In the genomic region with DNA sequence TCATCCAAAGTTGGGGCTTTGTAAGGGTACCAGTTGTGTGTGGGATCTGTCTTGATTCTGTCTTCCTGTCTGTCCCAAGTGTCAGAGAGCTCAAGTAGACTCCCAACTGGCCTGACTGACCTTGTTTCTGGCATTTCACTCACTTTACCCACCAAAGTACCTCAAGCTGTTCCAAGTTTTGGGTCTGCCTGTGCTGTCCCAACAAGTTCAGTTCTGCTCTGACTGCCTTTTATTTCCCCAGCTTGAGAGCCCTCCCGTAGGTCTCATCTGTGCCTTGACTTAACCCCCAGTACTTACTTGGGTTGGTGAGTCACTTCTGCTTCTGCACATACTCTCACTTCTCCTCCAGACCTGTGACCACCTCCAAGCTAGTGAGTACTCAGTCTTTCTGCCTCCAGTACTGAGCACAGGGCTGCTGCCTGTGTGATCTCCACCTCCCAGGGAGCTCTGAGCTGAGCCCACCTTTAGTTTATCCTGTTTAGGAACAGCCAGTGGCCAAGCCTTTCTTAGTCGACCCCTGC, we compare ENCODE assay signal across 25 mouse cellular contexts. TPM values are rescaled to one million over a fixed set of nuclear protein-coding genes. Genes with fewer than 3 reads are reported as not detected.
DNase-seq lines count a peak whose midpoint lies in the region; ATAC-seq and TF ChIP-seq lines count a peak whose summit lies in the region.
"Had no signal": no experiment of that assay in that cellular context is flagged by ENCODE, and none has a peak within 500 bp of the region (broad histone marks: within the 10 kb centered on the region; RNA-seq: fewer than 3 reads in every experiment).

No protein-coding gene starts in this region.

- no peak for ATAC-seq in erythroid progenitor cell, adult 5-6 weeks (replicated peaks; ENCODE audit: low FRiP score, poor library complexity, severe bottlenecking)
- ATAC-seq: forebrain, postnatal 0 days; intestine, postnatal 0 days had no signal

- intact Hi-C loops in heart, adult 2 months (cut with DNase I): no loop called here

- no peak overlapping the region for H3K9ac ChIP-seq in heart, adult 2 months (ENCODE audit: low read depth, low read length)
- H3K9ac ChIP-seq: embryonic facial prominence, embryonic 15.5 days; forebrain, postnatal 0 days; heart, embryonic 12.5 days; hindbrain, embryonic 12.5 days; limb, embryonic 13.5 days; liver, embryonic 14.5 days; midbrain, embryonic 12.5 days; neural tube, embryonic 12.5 days; stomach, embryonic 15.5 days had no signal

- H3K79me2 ChIP-seq in heart, adult 2 months (replicated peaks; ENCODE audit: control insufficient read depth, insufficient read depth, low read length): no peaks in the 10 kb centered on the region

- H3K27ac ChIP-seq in heart, adult 2 months: peak overlapping the region; percentile 54
- no peak overlapping the region for H3K27ac ChIP-seq in heart, embryonic 10.5 days
- H3K27ac ChIP-seq in embryonic fibroblast, embryonic 13.5 days (ENCODE audit: insufficient read depth, low read length): no peak overlapping the region
- H3K27ac ChIP-seq: embryonic facial prominence, embryonic 15.5 days; forebrain, embryonic 10.5 days; hindbrain, embryonic 12.5 days; layer of hippocampus, adult 2 months; limb, embryonic 13.5 days; liver, embryonic 14.5 days; midbrain, embryonic 12.5 days; neural tube, embryonic 12.5 days; stomach, embryonic 15.5 days had no signal

- peaks cover 21% of the 10 kb centered on the region for H3K4me1 ChIP-seq in heart, adult 2 months (ENCODE audit: control insufficient read depth, insufficient read depth, low read length)
- H3K4me1 ChIP-seq in heart, embryonic 10.5 days: peaks cover 27% of the 10 kb centered on the region
- no peaks in the 10 kb centered on the region for H3K4me1 ChIP-seq in embryonic fibroblast, embryonic 13.5 days (ENCODE audit: control insufficient read depth, insufficient read depth, low read length)

- WGBS in heart, adult 2 months: 71% methylated on average over 2 of the region's 2 CpGs
- 68% methylated on average over 2 of the region's 2 CpGs for WGBS in heart, embryonic 10.5 days

- no peak for TF ChIP-seq CTCF in heart, adult 2 months (IDR thresholded peaks at IDR 0.05)
- TF ChIP-seq CTCF in embryonic fibroblast, embryonic 13.5 days (IDR thresholded peaks at IDR 0.05; ENCODE audit: borderline replicate concordance, insufficient read depth, low read length): no peak

- H3K4me3 ChIP-seq in heart, adult 2 months: no peak overlapping the region
- H3K4me3 ChIP-seq in heart, embryonic 10.5 days: no peak overlapping the region
- H3K4me3 ChIP-seq in embryonic fibroblast, embryonic 13.5 days (ENCODE audit: insufficient read depth, low read length): no peak overlapping the region
- H3K4me3 ChIP-seq: embryonic facial prominence, embryonic 15.5 days; forebrain, embryonic 10.5 days; heart, embryonic 12.5 days; hindbrain, embryonic 12.5 days; layer of hippocampus, adult 2 months; limb, embryonic 13.5 days; midbrain, embryonic 12.5 days; neural tube, embryonic 12.5 days; stomach, embryonic 15.5 days had no signal

- H3K36me3 ChIP-seq in heart, adult 2 months (ENCODE audit: control insufficient read depth, insufficient read depth, low read length): peaks cover 3% of the 10 kb centered on the region; the same call in 1 of the 2 replicates
- H3K36me3 ChIP-seq in heart, embryonic 10.5 days: 0 out of 2 replicates have a peak, but pooled peaks cover 6% of the 10 kb centered on the region
- H3K36me3 ChIP-seq in splenic B cell, adult 2 months (ENCODE audit: control insufficient read depth, insufficient read depth, low read length, poor library complexity, severe bottlenecking): 0 out of 2 replicates have a peak, but pooled peaks cover 2% of the 10 kb centered on the region
- H3K36me3 ChIP-seq: embryonic facial prominence, embryonic 15.5 days; forebrain, embryonic 10.5 days; heart, embryonic 12.5 days; hindbrain, embryonic 12.5 days; midbrain, embryonic 12.5 days; neural tube, embryonic 12.5 days; stomach, embryonic 15.5 days had no signal

- TF ChIP-seq EP300 in heart, adult 2 months (IDR thresholded peaks at IDR 0.05; ENCODE audit: insufficient read depth, low read depth, low read length): no peak

- H3K9me3 ChIP-seq in heart, embryonic 10.5 days: no peaks in the 10 kb centered on the region
- H3K9me3 ChIP-seq: embryonic facial prominence, embryonic 15.5 days; forebrain, embryonic 10.5 days; heart, embryonic 12.5 days; hindbrain, embryonic 12.5 days; limb, embryonic 13.5 days; midbrain, embryonic 12.5 days; neural tube, embryonic 12.5 days; stomach, embryonic 15.5 days had no signal

- no peak for DNase-seq in heart, adult 2 months
- no peak for DNase-seq in heart, embryonic 10.5 days (ENCODE audit: low spot score)
- peak; percentile 78 for DNase-seq in A20 (ENCODE audit: low read depth, low spot score)
- peak; percentile 56 for DNase-seq in splenic B cell, adult 2 months (ENCODE audit: low read depth, low spot score)
- DNase-seq in spleen, adult 12 weeks (ENCODE audit: low spot score): no peak
- DNase-seq: adrenal gland, postnatal 10 days; cerebellum, adult 8-10 months; forebrain, postnatal 0 days; heart, postnatal 10 days; kidney, postnatal 25 days; layer of hippocampus, postnatal 36 days; thymus, adult 18-20 months had no signal

- no peaks in the 10 kb centered on the region for H3K27me3 ChIP-seq in heart, adult 2 months (ENCODE audit: control insufficient read depth, insufficient read depth, low read length)
- H3K27me3 ChIP-seq in heart, embryonic 10.5 days (ENCODE audit: insufficient read depth, poor library complexity, severe bottlenecking): no peaks in the 10 kb centered on the region
- H3K27me3 ChIP-seq in splenic B cell, adult 2 months (ENCODE audit: control insufficient read depth, insufficient read depth, low read length, poor library complexity, severe bottlenecking): no peaks in the 10 kb centered on the region
- H3K27me3 ChIP-seq: embryonic facial prominence, embryonic 15.5 days; heart, embryonic 12.5 days; limb, embryonic 13.5 days; midbrain, embryonic 12.5 days; neural tube, embryonic 12.5 days; stomach, embryonic 15.5 days had no signal

- no peak for TF ChIP-seq POLR2A in heart, adult 2 months (IDR thresholded peaks at IDR 0.05; ENCODE audit: insufficient read depth, low read depth, low read length)
- 0 out of 2 replicates have a peak, but pooled peaks have one; percentile 9 for TF ChIP-seq POLR2A in embryonic fibroblast, embryonic 13.5 days (IDR thresholded peaks at IDR 0.05; ENCODE audit: low read depth, low read length)

RNA-seq across cellular contexts. Expression of a gene that starts 17.3 kb away (rescaled TPM):
- total RNA-seq in heart, adult 2 months (2021): 10 to 100 TPM; 16.1 to 16.2 TPM
- polyA plus RNA-seq in heart, adult 2 months (2012; rRNA removed): 11.5 and 22.4 TPM in 2 replicates
- 1.5 and 2.4 TPM in 2 replicates for polyA plus RNA-seq in heart, embryonic 10.5 days (2016; fragmentation: Nextera tagmentation; extraction: Ambion mirVana)
- 11.2 and 14.5 TPM in 2 replicates for polyA plus RNA-seq in embryonic fibroblast, embryonic 13.5 days (2011; ENCODE audit: insufficient read length, low read depth, missing spikeins)
- not detected in 2 replicates for total RNA-seq in erythroid progenitor cell, adult 5-6 weeks (2015; ENCODE audit: low replicate concordance)
- total RNA-seq in erythroid progenitor cell, adult 5-6 weeks (2017; ENCODE audit: low replicate concordance): not detected in 2 replicates

RNA-seq across cellular contexts. Expression of a gene that starts 34.4 kb away (rescaled TPM):
- total RNA-seq in heart, adult 2 months (2021): 10 to 100 TPM in 1 of 2 experiments, 1 to 10 TPM in 1; 9.2 to 12.3 TPM
- polyA plus RNA-seq in heart, adult 2 months (2012; rRNA removed): 4.1 and 6.5 TPM in 2 replicates
- 30.5 and 37.2 TPM in 2 replicates for polyA plus RNA-seq in heart, embryonic 10.5 days (2016; fragmentation: Nextera tagmentation; extraction: Ambion mirVana)
- polyA plus RNA-seq in embryonic fibroblast, embryonic 13.5 days (2011; ENCODE audit: insufficient read length, low read depth, missing spikeins): 15.6 and 19.6 TPM in 2 replicates
- total RNA-seq in erythroid progenitor cell, adult 5-6 weeks (2015; ENCODE audit: low replicate concordance): 21.3 and 28.1 TPM in 2 replicates
- total RNA-seq in erythroid progenitor cell, adult 5-6 weeks (2017; ENCODE audit: low replicate concordance): 25.4 and 33.1 TPM in 2 replicates

Comparison
In these comparisons a context has a peak if more than half of its experiments do, and no peak if none do; other contexts are left out.
1. DNase-seq: peak in A20 (single experiment) and splenic B cell, adult 2 months (single experiment); none in heart, adult 2 months (0 of 2), heart, embryonic 10.5 days (single experiment) and spleen, adult 12 weeks (single experiment).